Mouse (Mus musculus) kidney, postnatal 14 days (tissue): ENCODE results near the gene Ak4.
"Not testable (repeated sequence)": the region's sequence is repeated elsewhere in the genome, so short reads cannot be mapped to it uniquely, and the experiment has no call there.

Experiments
- DNase-seq: peaks from one replicate; pipeline ENCODE4 v3.0.0; 2022; ENCODE audit warnings: mixed read lengths

The Ak4 gene

GRCm38 (mm10) chr4:101419151-101419910 lies at the start of gene Ak4:
Gene Ak4 (plus strand): TSS chr4:101419277.
- peak; percentile 80 for DNase-seq

- peak; percentile 53 for DNase-seq
Measured at GRCm38 (mm10) chr4:101369738-101370275, 49.3 kb upstream of the Ak4 start.

GRCm38 (mm10) chr4:101372283-101372682 lies 46.8 kb upstream of the Ak4 start:
- DNase-seq = no peak

GRCm38 (mm10) chr4:101372751-101373150 lies 46.3 kb upstream of the Ak4 start:
- DNase-seq = no peak

GRCm38 (mm10) chr4:101374104-101374503 lies 45.0 kb upstream of the Ak4 start:
- DNase-seq = no peak

- DNase-seq = no peak
Measured at GRCm38 (mm10) chr4:101376835-101377234, 42.2 kb upstream of the Ak4 start.

GRCm38 (mm10) chr4:101378241-101378640 lies 40.8 kb upstream of the Ak4 start:
- no peak for DNase-seq

GRCm38 (mm10) chr4:101378778-101379177 lies 40.3 kb upstream of the Ak4 start:
- no peak for DNase-seq

GRCm38 (mm10) chr4:101385002-101385401 lies 34.1 kb upstream of the Ak4 start:
- DNase-seq = peak; percentile 27

GRCm38 (mm10) chr4:101388246-101388645 lies 30.8 kb upstream of the Ak4 start:
- no peak for DNase-seq

GRCm38 (mm10) chr4:101388656-101389055 lies 30.4 kb upstream of the Ak4 start:
- not testable (repeated sequence) for DNase-seq

- peak; percentile 48 for DNase-seq
Measured at GRCm38 (mm10) chr4:101392229-101392628, 26.8 kb upstream of the Ak4 start.

- DNase-seq = no peak
Measured at GRCm38 (mm10) chr4:101393292-101393711, 25.8 kb upstream of the Ak4 start.

- no peak for DNase-seq
Measured at GRCm38 (mm10) chr4:101395021-101395533, 24.0 kb upstream of the Ak4 start.

GRCm38 (mm10) chr4:101400025-101400594 lies 19.0 kb upstream of the Ak4 start:
- DNase-seq = no peak

- DNase-seq = no peak
Measured at GRCm38 (mm10) chr4:101401945-101402344, 17.1 kb upstream of the Ak4 start.

- DNase-seq = no peak
Measured at GRCm38 (mm10) chr4:101404863-101405262, 14.2 kb upstream of the Ak4 start.

- DNase-seq = no peak
Measured at GRCm38 (mm10) chr4:101406411-101407196, 12.5 kb upstream of the Ak4 start.

- DNase-seq = no peak
Measured at GRCm38 (mm10) chr4:101416966-101417365, 2.1 kb upstream of the Ak4 start.

- DNase-seq = no peak
Measured at GRCm38 (mm10) chr4:101419911-101420880, 1.1 kb downstream of the Ak4 start.

- DNase-seq = no peak
Measured at GRCm38 (mm10) chr4:101422996-101423395, 3.9 kb downstream of the Ak4 start.

- no peak for DNase-seq
Measured at GRCm38 (mm10) chr4:101423571-101423970, 4.5 kb downstream of the Ak4 start.
